Mouse (Mus musculus) brain, adult 10 weeks (tissue): Measurements from ENCODE around the gene Defa37. TPM values are rescaled to one million over a fixed set of nuclear protein-coding genes. Genes with fewer than 3 reads are reported as not detected.

Source experiments
- polyA plus RNA-seq: library from polyadenylated mRNA; stranded (reverse); fragments of 350-450 nt; fragmentation: Illumina TruSeq; extraction: RNeasy Lipid Tissue Mini Kit (QIAGEN cat#74804); gene quantifications from one replicate; pipeline ENCODE4 v1.2.3, GENCODE M21; 2015; ENCODE audit warnings: low read depth, low replicate concordance

The Defa37 gene
- not detected for polyA plus RNA-seq

GRCm38 (mm10) chr8:21565086-21565485 is at the start of gene Defa37:
TSS of gene Defa37 (plus strand) at chr8:21565386.

GRCm38 (mm10) chr8:21528732-21529131 is 36.5 kb upstream of the Defa37 start, which contains the start of gene Defa32:
TSS of gene Defa32 (plus strand) at chr8:21529032.

GRCm38 (mm10) chr8:21582706-21583105 is 17.5 kb downstream of the Defa37 start, which contains the start of gene Defa28:
TSS of gene Defa28 (plus strand) at chr8:21583006.

GRCm38 (mm10) chr8:21594408-21594807 is 29.2 kb downstream of the Defa37 start, which contains the start of gene Gm7861:
TSS of gene Gm7861 (minus strand) at chr8:21594508.

Other genes with a start within 250 kb of the Defa37 start
- not detected for gene Defa27, start 249.8 kb upstream of the Defa37 start, polyA plus RNA-seq
- not detected for gene Defa29, start 238.4 kb upstream of the Defa37 start, polyA plus RNA-seq
- not detected for gene Defa2, start 186.9 kb upstream of the Defa37 start, polyA plus RNA-seq
- gene Defa33, start 173.6 kb upstream of the Defa37 start, polyA plus RNA-seq: not detected
- gene Defa36, start 138.0 kb upstream of the Defa37 start, polyA plus RNA-seq: not detected
- not detected for gene Gm7849, start 108.8 kb upstream of the Defa37 start, polyA plus RNA-seq
- not detected for gene Defa20, start 56.1 kb upstream of the Defa37 start, polyA plus RNA-seq
- gene Defa32, start 36.4 kb upstream of the Defa37 start, polyA plus RNA-seq: not detected
- gene Defa28, start 17.6 kb downstream of the Defa37 start, polyA plus RNA-seq: not detected
- not detected for gene Gm7861, start 29.1 kb downstream of the Defa37 start, polyA plus RNA-seq
- not detected for gene Defa26, start 52.8 kb downstream of the Defa37 start, polyA plus RNA-seq
- gene Defa17, start 90.4 kb downstream of the Defa37 start, polyA plus RNA-seq: not detected
- not detected for gene Defa34, start 100.4 kb downstream of the Defa37 start, polyA plus RNA-seq
- not detected for gene AY761184, start 138.3 kb downstream of the Defa37 start, polyA plus RNA-seq
- not detected for gene Defa24, start 169.1 kb downstream of the Defa37 start, polyA plus RNA-seq